Mouse (Mus musculus) hindbrain, embryonic 14.5 days (tissue): ENCODE measurements around the gene Slc25a47. TPM values are rescaled to one million over a fixed set of nuclear protein-coding genes. Genes with fewer than 3 reads are reported as not detected.
"Not testable (repeated sequence)": the region's sequence is repeated elsewhere in the genome, so short reads cannot be mapped to it uniquely, and the experiment has no call there.

ENCODE experiments used
- ATAC-seq: fragments of 200-750 bp; cut with Nextera tagmentation; 2 replicates; pipeline ENCODE4 v1.8.0; 2017; ENCODE audit warnings: moderate number of reproducible peaks, mild to moderate bottlenecking, moderate TSS enrichment, moderate library complexity; ENCODE audit not compliant: low FRiP score
- DNase-seq: peaks from one replicate; pipeline ENCODE4 v3.0.0-alpha.2; 2015; ENCODE audit warnings: low spot score
- H3K27ac ChIP-seq: fragments of 300-500 bp; sonication (generic); 2 replicates; pipeline ENCODE4 v1.5.1; 2014; ENCODE audit warnings: mild to moderate bottlenecking, moderate library complexity
- H3K27me3 ChIP-seq: fragments of 300-500 bp; sonication (generic); 2 replicates; pipeline ENCODE4 v1.6.1; 2014; ENCODE audit warnings: mild to moderate bottlenecking, low read length, mixed read lengths; ENCODE audit not compliant: control insufficient read depth, insufficient read depth
- H3K36me3 ChIP-seq: fragments of 300-500 bp; sonication (generic); replicated peaks from 2 replicates; pipeline ENCODE4 v1.6.1; 2014; ENCODE audit not compliant: control insufficient read depth, insufficient read depth
- H3K4me1 ChIP-seq: fragments of 300-500 bp; sonication (generic); replicated peaks from 2 replicates; pipeline ENCODE4 v1.6.1; 2014; ENCODE audit warnings: antibody characterized with exemption, low read length, mixed read lengths; ENCODE audit not compliant: control insufficient read depth, insufficient read depth
- H3K4me2 ChIP-seq: fragments of 300-500 bp; sonication (generic); replicated peaks from 2 replicates; pipeline ENCODE4 v1.6.1; 2014; ENCODE audit warnings: mild to moderate bottlenecking, moderate library complexity
- H3K4me3 ChIP-seq: fragments of 300-500 bp; sonication (generic); replicated peaks from 2 replicates; pipeline ENCODE4 v1.5.1; 2014; ENCODE audit warnings: mild to moderate bottlenecking, low read length
- H3K9ac ChIP-seq: fragments of 300-500 bp; sonication (generic); 2 replicates; pipeline ENCODE4 v1.6.1; 2014
- H3K9me3 ChIP-seq: fragments of 300-500 bp; sonication (generic); 2 replicates; pipeline ENCODE4 v1.6.1; 2016; ENCODE audit warnings: low read length; ENCODE audit not compliant: control insufficient read depth
- WGBS: fragments of 180-500 bp; shearing (Covaris S2); extraction: QIAGEN DNeasy Blood & Tissue Kit; methylation state at CpG from one replicate; pipeline ENCODE4 v1.1.7; 2014; 5-methylcytosine and 5-hydroxymethylcytosine counted together
- polyA plus RNA-seq: library from polyadenylated mRNA; unstranded; fragments of >200 nt; fragmentation: Nextera tagmentation; extraction: Ambion mirVana; gene quantifications from 2 replicates; pipeline ENCODE4 v1.2.1, GENCODE M21; 2014

Slc25a47 gene
- polyA plus RNA-seq, 1 experiment from 2014 or later, result 7.2 TPM

- H3K4me2 ChIP-seq, result no peak overlapping the region
- H3K36me3 ChIP-seq, result no peaks in the 10 kb centered on the region
- DNase-seq (no peak), ATAC-seq (no peak)
- H3K4me3 ChIP-seq, result no peak overlapping the region
- H3K27me3 ChIP-seq, result no peaks in the 10 kb centered on the region
- no peaks in the 10 kb centered on the region for H3K9me3 ChIP-seq
- peaks cover 38% of the 10 kb centered on the region for H3K4me1 ChIP-seq
- 87% methylated on average over 8 of the region's 8 CpGs for WGBS
- H3K9ac ChIP-seq, result no peak overlapping the region
- no peak overlapping the region for H3K27ac ChIP-seq
Observed at GRCm38 (mm10) chr12:108832851-108833250, 3.0 kb upstream of the Slc25a47 start.

GRCm38 (mm10) chr12:108833408-108833807 lies 2.4 kb upstream of the Slc25a47 start:
- no peaks in the 10 kb centered on the region for H3K9me3 ChIP-seq
- no peak overlapping the region for H3K9ac ChIP-seq
- DNase-seq (no peak), ATAC-seq (no peak)
- no peak overlapping the region for H3K4me2 ChIP-seq
- WGBS, result 87% methylated on average over 3 of the region's 3 CpGs
- H3K27me3 ChIP-seq, result no peaks in the 10 kb centered on the region
- H3K36me3 ChIP-seq, result no peaks in the 10 kb centered on the region
- no peak overlapping the region for H3K27ac ChIP-seq
- H3K4me1 ChIP-seq, result peaks cover 43% of the 10 kb centered on the region
- no peak overlapping the region for H3K4me3 ChIP-seq

GRCm38 (mm10) chr12:108834337-108834736 lies 1.5 kb upstream of the Slc25a47 start:
- WGBS, result 79% methylated on average over 3 of the region's 3 CpGs

GRCm38 (mm10) chr12:108834786-108835185 lies 1.1 kb upstream of the Slc25a47 start:
- 51% methylated on average over 5 of the region's 5 CpGs for WGBS
- H3K4me1 ChIP-seq, result peaks cover 43% of the 10 kb centered on the region

More at GRCm38 (mm10) chr12:108834337-108834736, 1.5 kb upstream of the Slc25a47 start:
- DNase-seq (no peak), ATAC-seq (no peak)
- H3K9ac ChIP-seq, result peak overlapping the region; percentile 72; the same call in 1 of the 2 replicates
- peak overlapping the region; percentile 66 for H3K4me3 ChIP-seq
- H3K4me2 ChIP-seq, result peak overlapping the region; percentile 88
- no peaks in the 10 kb centered on the region for H3K27me3 ChIP-seq
- H3K27ac ChIP-seq, result no peak overlapping the region
- no peaks in the 10 kb centered on the region for H3K9me3 ChIP-seq
- no peaks in the 10 kb centered on the region for H3K36me3 ChIP-seq
- H3K4me1 ChIP-seq, result peaks cover 43% of the 10 kb centered on the region

GRCm38 (mm10) chr12:108835208-108835839 lies 522 bp upstream of the Slc25a47 start:
- Histone ChIP-seq H3K4me2 (peak overlapping the region; percentile 88), H3K9me3 (no peaks in the 10 kb centered on the region), H3K27ac (0 out of 2 replicates have a peak overlapping the region, but pooled peaks have one; percentile 61), H3K9ac (peak overlapping the region; percentile 72), H3K27me3 (no peaks in the 10 kb centered on the region), H3K4me3 (peak overlapping the region; percentile 66), H3K4me1 (peaks cover 43% of the 10 kb centered on the region), H3K36me3 (no peaks in the 10 kb centered on the region)
- no peak for DNase-seq
- under 1% methylated on average over 51 of the region's 51 CpGs for WGBS
- ATAC-seq, result peak; percentile 12

More at GRCm38 (mm10) chr12:108834786-108835185, 1.1 kb upstream of the Slc25a47 start:
- no peak for DNase-seq
- Histone ChIP-seq H3K4me3 (peak overlapping the region; percentile 66), H3K36me3 (no peaks in the 10 kb centered on the region), H3K9ac (peak overlapping the region; percentile 72), H3K27me3 (no peaks in the 10 kb centered on the region), H3K4me2 (peak overlapping the region; percentile 88), H3K9me3 (no peaks in the 10 kb centered on the region), H3K27ac (no peak overlapping the region)
- ATAC-seq, result no peak

GRCm38 (mm10) chr12:108836722-108837121 lies 876 bp downstream of the Slc25a47 start:
- Histone ChIP-seq H3K4me1 (peaks cover 43% of the 10 kb centered on the region), H3K27ac (no peak overlapping the region), H3K9me3 (no peaks in the 10 kb centered on the region), H3K4me3 (peak overlapping the region; percentile 66), H3K36me3 (peaks cover 12% of the 10 kb centered on the region), H3K27me3 (no peaks in the 10 kb centered on the region), H3K4me2 (peak overlapping the region; percentile 88), H3K9ac (peak overlapping the region; percentile 68)
- ATAC-seq (no peak), DNase-seq (no peak)
- WGBS, result 55% methylated on average over 7 of the region's 7 CpGs

DNA sequence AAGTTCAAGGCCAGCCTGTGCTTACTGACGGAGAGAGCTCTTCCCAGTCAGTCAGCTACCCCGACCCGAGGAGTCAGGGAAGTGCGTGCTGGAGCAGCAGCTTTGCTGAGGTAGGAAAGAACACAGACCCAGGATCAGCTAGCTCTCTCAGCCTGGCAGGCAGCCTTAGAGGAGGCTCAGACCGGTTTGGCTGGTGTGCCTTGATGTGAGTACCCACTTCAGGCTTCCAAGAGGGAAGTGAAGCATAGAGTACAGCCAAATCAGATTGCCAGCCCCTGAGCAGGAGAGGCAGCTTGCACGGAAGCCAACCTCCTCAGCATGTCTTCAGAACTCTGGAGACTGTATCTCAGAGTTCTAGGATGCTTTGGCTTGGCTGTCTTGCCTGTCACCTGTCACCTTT lies 5.3 kb downstream of the Slc25a47 start:
- H3K9ac ChIP-seq, result no peak overlapping the region
- no peaks in the 10 kb centered on the region for H3K9me3 ChIP-seq
- H3K4me2 ChIP-seq, result no peak overlapping the region
- no peak overlapping the region for H3K4me3 ChIP-seq
- DNase-seq (no peak), ATAC-seq (no peak)
- H3K4me1 ChIP-seq, result peaks cover 22% of the 10 kb centered on the region
- no peak overlapping the region for H3K27ac ChIP-seq
- WGBS, result 90% methylated on average over 6 of the region's 6 CpGs
- H3K36me3 ChIP-seq, result peaks cover 41% of the 10 kb centered on the region
- H3K27me3 ChIP-seq, result no peaks in the 10 kb centered on the region

DNA sequence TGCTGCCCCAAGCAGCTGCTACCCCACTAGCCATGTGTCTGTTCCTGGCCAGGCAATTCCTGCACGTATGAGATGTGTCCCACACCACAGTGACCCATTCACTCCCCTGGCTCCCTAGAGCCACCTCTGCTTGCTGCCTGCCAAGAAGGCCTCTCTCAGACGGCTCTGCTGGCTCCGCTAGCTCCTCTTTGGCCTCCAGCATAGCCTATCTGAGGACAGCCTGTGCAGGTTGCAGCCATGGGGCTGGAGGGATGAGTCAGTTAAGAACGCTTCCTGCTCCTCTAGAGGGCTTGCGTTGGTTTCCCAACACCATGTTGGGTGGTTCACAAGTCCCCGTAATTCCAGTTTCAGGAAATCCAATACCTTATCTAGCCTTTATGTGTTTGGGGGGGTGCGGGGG lies 6.8 kb downstream of the Slc25a47 start:
- H3K27ac ChIP-seq, result no peak overlapping the region
- H3K9ac ChIP-seq, result no peak overlapping the region
- no peaks in the 10 kb centered on the region for H3K9me3 ChIP-seq
- WGBS, result 87% methylated on average over 7 of the region's 7 CpGs
- H3K36me3 ChIP-seq, result peaks cover 41% of the 10 kb centered on the region
- DNase-seq (no peak), ATAC-seq (no peak)
- peaks cover 7% of the 10 kb centered on the region for H3K4me1 ChIP-seq
- H3K4me3 ChIP-seq, result no peak overlapping the region
- H3K4me2 ChIP-seq, result no peak overlapping the region
- no peaks in the 10 kb centered on the region for H3K27me3 ChIP-seq

GRCm38 (mm10) chr12:108848033-108848432 lies 12.2 kb downstream of the Slc25a47 start:
- H3K9ac ChIP-seq, ATAC-seq, H3K9me3 ChIP-seq, H3K4me2 ChIP-seq, H3K27ac ChIP-seq, H3K27me3 ChIP-seq, DNase-seq, H3K4me3 ChIP-seq: not testable (repeated sequence)
- Histone ChIP-seq H3K36me3 (peaks cover 17% of the 10 kb centered on the region), H3K4me1 (peaks cover 12% of the 10 kb centered on the region; the same call in 1 of the 2 replicates)
- 96% methylated on average over 3 of the region's 3 CpGs for WGBS
